Mouse (Mus musculus) forebrain, embryonic 11.5 days (tissue): Measurements from ENCODE around the gene Cldn18. TPM values are rescaled to one million over a fixed set of nuclear protein-coding genes. Genes with fewer than 3 reads are reported as not detected.

ENCODE experiments used
- ATAC-seq: fragments of 200-750 bp; cut with Nextera tagmentation; replicated peaks from 2 replicates; pipeline ENCODE4 v1.8.0; 2017; ENCODE audit warnings: moderate TSS enrichment; ENCODE audit not compliant: low FRiP score
- DNase-seq: peaks from one replicate; pipeline ENCODE4 v3.0.0-alpha.2; 2017; ENCODE audit warnings: low spot score
- H3K27ac ChIP-seq: fragments of 300-500 bp; sonication (generic); 2 replicates; pipeline ENCODE4 v1.5.1; 2014; ENCODE audit warnings: low read depth, low read length
- H3K27me3 ChIP-seq: fragments of 300-500 bp; sonication (generic); 2 replicates; pipeline ENCODE4 v1.6.1; 2014; ENCODE audit warnings: mild to moderate bottlenecking, low read length, mixed read lengths; ENCODE audit not compliant: control insufficient read depth, insufficient read depth
- H3K36me3 ChIP-seq: fragments of 300-500 bp; sonication (generic); 2 replicates; pipeline ENCODE4 v1.6.1; 2014; ENCODE audit warnings: mild to moderate bottlenecking, low read length, moderate library complexity, mixed read lengths; ENCODE audit not compliant: control insufficient read depth, insufficient read depth
- H3K4me1 ChIP-seq: fragments of 300-500 bp; sonication (generic); replicated peaks from 2 replicates; pipeline ENCODE4 v1.6.1; 2014; ENCODE audit warnings: low read length, mixed read lengths; ENCODE audit not compliant: control insufficient read depth, insufficient read depth
- H3K4me2 ChIP-seq: fragments of 300-500 bp; sonication (generic); 2 replicates; pipeline ENCODE4 v1.6.1; 2014; ENCODE audit warnings: low read depth, mild to moderate bottlenecking, low read length, moderate library complexity, mixed read lengths; ENCODE audit not compliant: severe bottlenecking
- H3K4me3 ChIP-seq: fragments of 300-500 bp; sonication (generic); 2 replicates; pipeline ENCODE4 v1.5.1; 2014; ENCODE audit warnings: low read depth, low read length
- H3K9ac ChIP-seq: fragments of 300-500 bp; sonication (generic); 2 replicates; pipeline ENCODE4 v1.6.1; 2014; ENCODE audit warnings: low read length
- H3K9me3 ChIP-seq: fragments of 300-500 bp; sonication (generic); 2 replicates; pipeline ENCODE4 v1.6.1; 2016; ENCODE audit warnings: low read length, mixed read lengths; ENCODE audit not compliant: control insufficient read depth
- WGBS: fragments of 180-500 bp; shearing (Covaris S2); extraction: QIAGEN DNeasy Blood & Tissue Kit; methylation state at CpG from one replicate; pipeline ENCODE4 v1.1.7; 2014; 5-methylcytosine and 5-hydroxymethylcytosine counted together
- polyA plus RNA-seq: library from polyadenylated mRNA; unstranded; fragments of >200 nt; fragmentation: Nextera tagmentation; extraction: Ambion mirVana; gene quantifications from 2 replicates; pipeline ENCODE4 v1.2.1, GENCODE M21; 2014

Gene Cldn18
- polyA plus RNA-seq, 1 experiment from 2014 or later: not detected

- no peak overlapping the region for H3K9ac ChIP-seq
- no peaks in the 10 kb centered on the region for H3K27me3 ChIP-seq
- 66% methylated on average over 1 of the region's 1 CpGs for WGBS
- no peak overlapping the region for H3K27ac ChIP-seq
- no peak overlapping the region for H3K4me3 ChIP-seq
- no peak for DNase-seq
- H3K4me2 ChIP-seq: no peak overlapping the region
- ATAC-seq: no peak
- H3K4me1 ChIP-seq: no peaks in the 10 kb centered on the region
- H3K36me3 ChIP-seq: no peaks in the 10 kb centered on the region
- H3K9me3 ChIP-seq: no peaks in the 10 kb centered on the region
These were observed 2.9 kb upstream of the Cldn18 start for GRCm38 (mm10) chr9:99720011-99720410.

GRCm38 (mm10) chr9:99710297-99710696 is 6.8 kb downstream of the Cldn18 start:
- Histone ChIP-seq H3K4me3 (no peak overlapping the region), H3K27ac (no peak overlapping the region), H3K4me2 (no peak overlapping the region), H3K9me3 (no peaks in the 10 kb centered on the region), H3K27me3 (no peaks in the 10 kb centered on the region), H3K36me3 (no peaks in the 10 kb centered on the region), H3K4me1 (no peaks in the 10 kb centered on the region), H3K9ac (no peak overlapping the region)
- DNase-seq (no peak), ATAC-seq (no peak)
- 88% methylated on average over 4 of the region's 4 CpGs for WGBS

DNA sequence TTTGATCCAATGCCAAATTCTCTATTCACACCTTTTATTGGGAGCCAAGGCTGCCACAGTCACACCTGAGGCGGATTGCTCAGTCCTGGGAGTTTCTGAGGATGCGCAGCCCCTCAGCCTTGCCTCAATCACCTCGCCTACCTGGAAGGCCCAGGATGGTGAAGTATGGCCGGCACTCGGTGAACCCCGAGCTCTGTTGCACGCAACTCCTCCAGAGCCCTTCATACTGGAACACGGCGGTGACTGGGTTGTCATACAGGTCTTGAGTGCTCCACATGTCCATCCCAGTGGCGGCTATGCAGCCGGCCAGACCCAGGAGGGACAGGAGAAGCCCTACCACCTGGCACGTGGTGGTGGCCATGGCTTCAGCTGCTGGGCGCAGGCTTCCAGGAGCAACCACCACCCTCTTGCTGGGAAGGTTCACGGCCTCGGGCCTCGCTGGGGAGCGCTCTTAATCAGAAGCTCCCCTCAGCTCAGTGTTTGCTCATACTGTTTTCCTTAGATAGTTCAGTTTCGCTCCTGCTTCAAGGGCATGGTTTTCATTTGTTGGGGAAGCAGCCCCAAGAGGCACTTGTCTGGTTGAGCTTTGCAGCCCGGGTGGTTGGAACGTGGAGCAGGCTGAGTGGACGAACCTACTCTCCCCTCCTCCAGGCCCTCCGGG is 7.3 kb downstream of the Cldn18 start:
- Histone ChIP-seq H3K4me3 (no peak overlapping the region), H3K27me3 (no peaks in the 10 kb centered on the region), H3K27ac (no peak overlapping the region), H3K4me2 (no peak overlapping the region), H3K4me1 (no peaks in the 10 kb centered on the region), H3K9ac (no peak overlapping the region), H3K9me3 (no peaks in the 10 kb centered on the region), H3K36me3 (no peaks in the 10 kb centered on the region)
- no peak for ATAC-seq
- WGBS: 88% methylated on average over 22 of the region's 22 CpGs
- DNase-seq: no peak

DNA sequence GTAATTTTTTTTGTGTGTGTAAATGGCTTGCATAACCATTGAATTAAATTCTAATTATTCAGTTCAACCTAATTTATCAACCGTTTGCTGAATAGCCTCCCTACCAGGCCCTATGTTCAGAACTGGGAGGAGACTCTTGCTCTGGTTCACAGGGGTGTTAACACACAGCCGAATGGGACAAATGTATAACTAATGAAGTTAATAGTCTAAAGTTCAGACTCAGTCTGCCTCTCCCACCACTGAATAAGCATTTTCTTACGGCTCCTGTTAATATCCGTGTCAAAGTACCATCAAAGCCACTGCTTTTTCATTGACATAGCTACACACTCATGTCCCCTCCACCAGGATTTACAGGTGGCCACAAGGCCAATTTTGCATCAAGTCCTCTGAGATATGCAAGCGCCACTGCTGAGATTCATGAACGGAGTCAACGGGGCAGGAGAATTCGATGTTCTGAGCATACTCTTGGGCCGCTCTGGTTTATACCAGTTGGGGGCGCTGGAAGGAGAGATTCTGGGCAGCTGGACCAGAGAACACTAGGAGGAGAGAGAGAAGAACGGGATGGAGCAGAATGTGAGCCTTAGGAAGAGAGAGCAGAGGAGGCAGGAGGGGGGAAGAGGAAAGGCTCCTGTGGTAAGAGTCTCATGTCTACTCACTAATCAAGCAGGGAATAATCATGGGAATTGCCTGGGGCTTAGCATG is 9.5 kb downstream of the Cldn18 start:
- Histone ChIP-seq H3K4me3 (no peak overlapping the region), H3K4me2 (no peak overlapping the region), H3K9ac (no peak overlapping the region), H3K36me3 (no peaks in the 10 kb centered on the region), H3K9me3 (no peaks in the 10 kb centered on the region), H3K4me1 (no peaks in the 10 kb centered on the region), H3K27ac (no peak overlapping the region), H3K27me3 (no peaks in the 10 kb centered on the region)
- WGBS: 75% methylated on average over 11 of the region's 11 CpGs
- ATAC-seq (no peak), DNase-seq (no peak)

GRCm38 (mm10) chr9:99706264-99706663 is 10.8 kb downstream of the Cldn18 start:
- WGBS: 92% methylated on average over 6 of the region's 6 CpGs
- ATAC-seq: no peak
- H3K9me3 ChIP-seq: no peaks in the 10 kb centered on the region
- no peaks in the 10 kb centered on the region for H3K4me1 ChIP-seq
- H3K9ac ChIP-seq: no peak overlapping the region
- DNase-seq: no peak
- H3K4me2 ChIP-seq: no peak overlapping the region
- H3K36me3 ChIP-seq: no peaks in the 10 kb centered on the region
- H3K27me3 ChIP-seq: no peaks in the 10 kb centered on the region
- no peak overlapping the region for H3K4me3 ChIP-seq
- no peak overlapping the region for H3K27ac ChIP-seq

DNA sequence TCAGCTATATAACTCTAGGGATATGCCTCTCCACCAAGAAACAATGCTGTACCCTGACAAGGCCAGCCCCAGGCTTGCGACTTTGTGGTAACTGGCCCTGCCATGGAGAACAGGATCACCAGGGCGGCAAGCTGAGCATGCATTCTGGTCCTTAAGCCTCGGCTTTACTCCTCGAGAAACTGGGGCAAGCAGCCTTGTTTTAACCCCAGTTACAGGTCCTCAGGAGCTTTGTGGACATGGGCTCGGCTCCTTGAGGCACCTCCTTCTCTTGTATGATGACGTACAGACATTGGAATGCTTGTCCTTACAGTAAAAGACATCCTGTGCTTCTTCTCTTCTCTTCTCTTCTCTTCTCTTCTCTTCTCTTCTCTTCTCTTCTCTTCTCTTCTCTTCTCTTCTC is 13.4 kb downstream of the Cldn18 start:
- Histone ChIP-seq H3K4me3 (no peak overlapping the region), H3K4me2 (no peak overlapping the region), H3K4me1 (no peaks in the 10 kb centered on the region), H3K27me3 (no peaks in the 10 kb centered on the region), H3K27ac (no peak overlapping the region), H3K9me3 (no peaks in the 10 kb centered on the region), H3K9ac (no peak overlapping the region), H3K36me3 (no peaks in the 10 kb centered on the region)
- WGBS: 82% methylated on average over 6 of the region's 6 CpGs
- DNase-seq (no peak), ATAC-seq (no peak)

DNA sequence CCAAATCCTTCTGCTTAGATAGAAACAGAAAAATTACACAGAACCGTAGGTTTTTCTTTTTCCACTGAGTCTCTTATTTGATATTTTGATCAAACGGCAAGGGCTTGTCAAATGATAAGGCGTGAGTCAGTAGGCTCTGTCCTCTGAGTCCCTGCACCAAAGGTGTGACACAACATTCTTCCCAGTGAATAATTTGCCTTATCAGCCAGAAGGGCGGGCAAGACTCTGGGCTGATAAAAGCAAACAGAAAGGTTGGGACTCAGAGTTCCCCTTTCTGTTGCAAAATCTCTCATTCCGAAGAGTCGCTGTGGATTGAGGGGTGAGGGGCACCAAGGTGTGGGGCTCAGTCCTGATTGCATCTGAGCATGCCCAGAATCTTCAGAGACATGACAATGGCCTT is 14.9 kb downstream of the Cldn18 start:
- no peak overlapping the region for H3K4me2 ChIP-seq
- no peak for DNase-seq
- H3K27me3 ChIP-seq: no peaks in the 10 kb centered on the region
- no peaks in the 10 kb centered on the region for H3K36me3 ChIP-seq
- WGBS: 88% methylated on average over 6 of the region's 6 CpGs
- no peak for ATAC-seq
- no peaks in the 10 kb centered on the region for H3K9me3 ChIP-seq
- H3K4me3 ChIP-seq: no peak overlapping the region
- H3K4me1 ChIP-seq: no peaks in the 10 kb centered on the region
- H3K27ac ChIP-seq: no peak overlapping the region
- H3K9ac ChIP-seq: no peak overlapping the region

GRCm38 (mm10) chr9:99701187-99701586 is 15.9 kb downstream of the Cldn18 start:
- no peak for ATAC-seq
- no peaks in the 10 kb centered on the region for H3K36me3 ChIP-seq
- WGBS: 91% methylated on average over 2 of the region's 2 CpGs

More at GRCm38 (mm10) chr9:99701187-99701586, 15.9 kb downstream of the Cldn18 start:
- Histone ChIP-seq H3K27me3 (no peaks in the 10 kb centered on the region), H3K27ac (no peak overlapping the region), H3K9me3 (no peaks in the 10 kb centered on the region), H3K9ac (no peak overlapping the region), H3K4me2 (no peak overlapping the region), H3K4me3 (no peak overlapping the region), H3K4me1 (no peaks in the 10 kb centered on the region)
- DNase-seq: no peak
